Mouse (Mus musculus) CD4-positive, CD25-positive, alpha-beta regulatory T cell, adult 9 weeks (primary cell): ENCODE data around the gene Klhdc8a. TPM values are rescaled to one million over a fixed set of nuclear protein-coding genes. Genes with fewer than 3 reads are reported as not detected.

Experiments
- polyA plus RNA-seq: library from polyadenylated mRNA; unstranded; fragments of 100-300 nt; shearing (Covaris generic); gene quantifications from one replicate; pipeline ENCODE4 v1.2.1, GENCODE M21; 2017

The Klhdc8a gene
- polyA plus RNA-seq: not detected

DNA sequence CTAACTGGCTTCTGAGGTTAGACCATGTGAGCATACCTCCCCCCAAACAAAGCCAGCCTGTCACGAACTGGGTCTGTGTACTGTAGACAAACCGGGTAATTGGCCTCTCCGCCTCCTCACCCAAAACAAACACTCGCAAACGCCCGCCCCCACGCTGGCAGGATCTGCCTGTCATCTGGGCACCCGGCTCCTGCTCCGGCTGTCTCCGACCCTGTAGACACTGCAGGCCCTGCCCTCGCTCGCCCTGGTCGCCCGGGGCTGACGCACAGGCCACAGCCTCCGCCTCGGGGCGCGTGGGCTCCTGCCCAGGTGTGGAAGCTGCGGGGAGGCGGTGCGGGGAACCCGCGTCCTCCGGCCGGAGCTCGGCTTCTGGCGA is at the start of gene Klhdc8a:
Klhdc8a (plus strand) TSS at position 202 of the 376 bp plus-strand sequence.

DNA sequence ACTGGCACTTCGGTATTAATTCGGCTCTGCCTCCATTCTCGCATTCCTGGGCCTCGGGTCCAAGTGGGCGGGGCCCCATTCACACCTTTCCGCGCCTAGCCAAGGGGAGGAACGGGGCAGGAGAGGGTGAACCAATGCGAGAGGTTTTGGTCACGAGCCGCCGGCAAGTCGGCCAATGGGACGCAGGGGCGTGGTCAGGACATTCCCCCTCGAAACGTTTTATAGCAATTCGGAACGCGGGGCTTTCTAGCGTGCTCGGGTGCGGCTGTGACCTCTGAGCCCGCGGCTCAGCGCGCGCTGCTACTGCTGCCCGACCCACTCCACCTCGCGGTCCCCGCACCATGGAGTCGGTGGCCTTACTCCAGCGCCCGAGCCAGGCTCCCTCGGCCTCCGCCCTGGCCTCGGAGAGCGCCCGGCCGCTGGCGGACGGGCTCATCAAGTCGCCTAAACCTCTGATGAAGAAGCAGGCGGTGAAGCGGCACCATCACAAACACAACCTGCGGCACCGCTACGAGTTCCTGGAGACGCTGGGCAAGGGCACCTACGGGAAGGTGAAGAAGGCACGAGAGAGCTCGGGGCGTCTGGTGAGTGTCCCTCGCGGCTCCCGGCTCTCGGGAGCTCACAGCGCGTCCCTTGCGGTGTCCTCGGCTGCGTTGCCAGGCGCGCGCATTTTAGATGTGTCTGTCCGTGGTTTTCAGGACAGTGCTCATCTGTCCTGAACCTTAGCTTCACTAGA is 17.6 kb downstream of the Klhdc8a start, which contains the start of gene Nuak2:
Nuak2 (plus strand) TSS at position 238 of the 736 bp plus-strand sequence.

Other genes starting within 250 kb of the Klhdc8a start
- 99.6 TPM for gene Mfsd4a, start 230.6 kb upstream of the Klhdc8a start, polyA plus RNA-seq
- gene Cdk18, start 158.9 kb upstream of the Klhdc8a start, polyA plus RNA-seq: not detected
- gene Lemd1, start 107.2 kb upstream of the Klhdc8a start, polyA plus RNA-seq: not detected
- gene AC124108.1, start 107.2 kb upstream of the Klhdc8a start, polyA plus RNA-seq: not detected
- not detected for gene Gm10188, start 68.9 kb upstream of the Klhdc8a start, polyA plus RNA-seq
- gene Nuak2, start 17.5 kb downstream of the Klhdc8a start, polyA plus RNA-seq: 3.3 TPM
- 0.53 TPM for gene Tmcc2, start 92.7 kb downstream of the Klhdc8a start, polyA plus RNA-seq
- gene Dstyk, start 118.9 kb downstream of the Klhdc8a start, polyA plus RNA-seq: 5.2 TPM
- gene Rbbp5, start 178.7 kb downstream of the Klhdc8a start, polyA plus RNA-seq: 82.2 TPM
- 15.1 TPM for gene Tmem81, start 207.6 kb downstream of the Klhdc8a start, polyA plus RNA-seq
- gene Cntn2, start 244.6 kb downstream of the Klhdc8a start, polyA plus RNA-seq: not detected